Mouse (Mus musculus): ENCODE measurements around the gene Sowahc. TPM values are rescaled to one million over a fixed set of nuclear protein-coding genes. Genes with fewer than 3 reads are reported as not detected.

Gene Sowahc
- polyA plus RNA-seq, 1 experiment from 2014 or later, result 15.2 TPM

DNA sequence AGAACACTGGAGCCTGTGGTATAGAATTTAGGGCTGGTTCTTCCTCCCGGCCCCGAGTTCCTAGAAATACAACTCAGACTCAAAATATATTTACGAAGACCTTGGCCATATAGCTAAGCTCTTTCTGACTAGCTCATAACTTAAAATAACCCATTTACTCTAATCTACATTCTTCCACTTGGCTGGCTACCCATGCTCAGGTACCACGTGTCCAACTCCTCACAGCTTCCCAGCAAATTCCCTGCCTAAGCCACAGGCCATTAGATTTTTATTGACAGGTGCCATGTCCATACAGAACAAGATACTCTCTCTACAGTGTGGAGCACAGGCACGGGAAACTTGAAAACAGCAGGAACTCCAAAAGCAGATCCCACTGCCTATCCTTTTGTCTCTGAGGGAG, 54.0 kb downstream of the Sowahc start:
- Histone ChIP-seq H3K27ac (ENCODE audit: low read depth, low read length) (no peak overlapping the region), H3K9ac (ENCODE audit: low read length) (no peak overlapping the region), H3K9me3 (ENCODE audit: control insufficient read depth, low read length) (no peaks in the 10 kb centered on the region), H3K4me3 (ENCODE audit: low read depth, low read length) (no peak overlapping the region), H3K36me3 (ENCODE audit: control insufficient read depth, insufficient read depth, low read length) (no peaks in the 10 kb centered on the region), H3K27me3 (ENCODE audit: control insufficient read depth, insufficient read depth, low read length) (no peaks in the 10 kb centered on the region), H3K4me2 (ENCODE audit: low read depth, low read length, severe bottlenecking) (no peak overlapping the region), H3K4me1 (replicated peaks; ENCODE audit: control insufficient read depth, insufficient read depth, low read length) (no peaks in the 10 kb centered on the region)
- DNase-seq (ENCODE audit: low spot score) (no peak), ATAC-seq (replicated peaks; ENCODE audit: low FRiP score) (no peak)
- WGBS, result 86% methylated on average over 5 of the region's 5 CpGs

Other genes starting within 250 kb of the Sowahc start
- gene Sept10, start 106 bp upstream of the Sowahc start, polyA plus RNA-seq (2014; fragmentation: Nextera tagmentation; extraction: Ambion mirVana), result 31.8 and 37.3 TPM in 2 replicates
- gene P4ha1, start 101.3 kb downstream of the Sowahc start, polyA plus RNA-seq (2014; fragmentation: Nextera tagmentation; extraction: Ambion mirVana), result 40.6 and 46.1 TPM in 2 replicates
- gene Gm10273, start 173.7 kb downstream of the Sowahc start, polyA plus RNA-seq (2014; fragmentation: Nextera tagmentation; extraction: Ambion mirVana), result 1.4 and 7.5 TPM in 2 replicates
- gene Pla2g12b, start 181.7 kb downstream of the Sowahc start, polyA plus RNA-seq (2014; fragmentation: Nextera tagmentation; extraction: Ambion mirVana), result not detected in 2 replicates
- 0.23 and 0.72 TPM in 2 replicates for gene Oit3, start 219.8 kb downstream of the Sowahc start, polyA plus RNA-seq (2014; fragmentation: Nextera tagmentation; extraction: Ambion mirVana)

All from forebrain, embryonic 11.5 days (tissue).